Mouse (Mus musculus) fat pad, adult 2 months (tissue): ENCODE results near the gene Aifm2.

Experiments
- DNase-seq: peaks from one replicate; pipeline ENCODE4 v3.0.0-alpha.2; 2011; ENCODE audit warnings: low read depth, low spot score; ENCODE audit errors: extremely low read depth

Aifm2 gene

GRCm38 (mm10) chr10:61715996-61716864 lies 1.2 kb downstream of the Aifm2 start:
- no peak for DNase-seq

GRCm38 (mm10) chr10:61717406-61718296 lies 2.6 kb downstream of the Aifm2 start:
- peak; percentile 92 for DNase-seq

GRCm38 (mm10) chr10:61720331-61720730 lies 5.3 kb downstream of the Aifm2 start:
- no peak for DNase-seq

GRCm38 (mm10) chr10:61722215-61722614 lies 7.2 kb downstream of the Aifm2 start:
- DNase-seq: no peak

- DNase-seq: no peak
Observed at GRCm38 (mm10) chr10:61723271-61723670, 8.2 kb downstream of the Aifm2 start.

- no peak for DNase-seq
Observed at GRCm38 (mm10) chr10:61729181-61729580, 14.1 kb downstream of the Aifm2 start.

GRCm38 (mm10) chr10:61730171-61730570 lies 15.1 kb downstream of the Aifm2 start:
- DNase-seq: no peak

GRCm38 (mm10) chr10:61734377-61734776 lies 19.3 kb downstream of the Aifm2 start:
- DNase-seq: no peak

- DNase-seq: no peak
Observed at GRCm38 (mm10) chr10:61736671-61737078, 21.6 kb downstream of the Aifm2 start.

GRCm38 (mm10) chr10:61737537-61737936 lies 22.5 kb downstream of the Aifm2 start:
- DNase-seq: no peak

GRCm38 (mm10) chr10:61738126-61738525 lies 23.1 kb downstream of the Aifm2 start:
- no peak for DNase-seq

- peak; percentile 98 for DNase-seq
Observed at GRCm38 (mm10) chr10:61741306-61741705, 26.2 kb downstream of the Aifm2 start.

GRCm38 (mm10) chr10:61741873-61742272 lies 26.8 kb downstream of the Aifm2 start:
- no peak for DNase-seq

- no peak for DNase-seq
Observed at GRCm38 (mm10) chr10:61742336-61742735, 27.3 kb downstream of the Aifm2 start.

GRCm38 (mm10) chr10:61745133-61745532 lies 30.1 kb downstream of the Aifm2 start:
- DNase-seq: no peak

- no peak for DNase-seq
Observed at GRCm38 (mm10) chr10:61747302-61747701, 32.2 kb downstream of the Aifm2 start.

GRCm38 (mm10) chr10:61750014-61750413 lies 35.0 kb downstream of the Aifm2 start:
- no peak for DNase-seq

GRCm38 (mm10) chr10:61751534-61752219 lies 36.6 kb downstream of the Aifm2 start:
- no peak for DNase-seq

- DNase-seq: no peak
Observed at GRCm38 (mm10) chr10:61753071-61753470, 38.0 kb downstream of the Aifm2 start.

GRCm38 (mm10) chr10:61757022-61757421 lies 42.0 kb downstream of the Aifm2 start:
- no peak for DNase-seq

GRCm38 (mm10) chr10:61758904-61759303 lies 43.8 kb downstream of the Aifm2 start:
- DNase-seq: no peak
